Mouse (Mus musculus): ENCODE measurements at regions not wholly inside any gene's neighbourhood (a gene's known extent, or its start where the extent isn't known, plus 50 kb on each side); places are given as distances from the start of the nearest gene placed in this dataset.

- peak; percentile 70 for ATAC-seq
These were observed 56.3 kb upstream of the Mctp2 start for GRCm38 (mm10) chr7:72362690-72363089.

DNA sequence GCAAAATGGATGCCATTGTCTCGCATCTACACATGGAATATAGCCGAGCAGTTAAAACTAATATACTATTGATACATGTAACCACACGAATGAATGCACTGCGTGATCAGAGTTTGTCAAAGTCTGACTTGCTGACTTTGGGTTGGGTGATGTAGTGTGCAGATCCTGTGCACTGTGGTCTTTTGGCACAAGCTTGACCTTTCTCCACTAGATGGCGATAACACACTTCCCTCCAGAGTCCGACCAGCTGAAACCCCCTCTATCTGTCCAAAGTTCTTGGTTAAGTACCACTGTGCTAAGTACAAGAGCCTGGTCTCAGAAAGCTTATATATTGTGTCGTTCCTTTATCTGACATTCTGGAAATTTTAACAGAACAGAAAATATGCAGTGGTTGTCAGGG, 84.9 kb upstream of the Mctp2 start:
- no peak for ATAC-seq

DNA sequence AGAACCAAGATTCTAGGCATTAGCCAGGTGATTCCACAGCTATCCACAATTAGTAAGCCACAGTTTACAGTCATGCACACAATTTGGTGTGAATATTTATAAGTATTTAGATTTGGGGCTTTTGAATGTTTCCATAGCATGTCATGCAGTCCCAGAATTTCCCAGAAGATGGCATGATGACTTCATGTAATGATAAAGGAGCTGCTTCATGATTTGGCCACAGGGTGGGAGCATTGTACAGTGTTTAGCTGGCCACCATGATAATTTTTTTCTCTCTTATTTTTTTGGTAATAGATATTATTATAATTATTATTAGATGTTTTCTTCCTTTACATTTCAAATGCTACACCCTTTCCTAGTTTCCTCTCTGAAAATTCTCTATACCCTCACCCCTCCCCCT, 93.6 kb upstream of the Mctp2 start:
- no peak for ATAC-seq

DNA sequence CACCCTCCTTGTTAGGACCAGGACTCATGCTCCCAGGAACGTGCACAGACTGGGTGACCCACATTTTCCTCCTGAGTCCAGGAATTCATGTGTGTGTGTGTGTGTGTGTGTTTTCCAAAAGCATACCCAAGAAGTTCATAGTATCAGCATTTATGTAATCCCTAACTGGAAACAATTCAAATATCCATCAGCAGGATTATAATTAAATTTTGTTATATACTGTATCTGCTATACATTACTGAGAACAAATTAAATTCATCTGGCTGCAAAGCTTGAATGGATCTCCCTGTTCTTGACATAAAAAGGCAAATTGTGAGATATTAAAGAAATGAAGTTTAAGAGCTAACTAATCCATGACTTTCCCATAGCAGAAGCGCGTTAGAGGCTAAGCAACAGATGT, 99.7 kb upstream of the Mctp2 start:
- ATAC-seq: no peak

DNA sequence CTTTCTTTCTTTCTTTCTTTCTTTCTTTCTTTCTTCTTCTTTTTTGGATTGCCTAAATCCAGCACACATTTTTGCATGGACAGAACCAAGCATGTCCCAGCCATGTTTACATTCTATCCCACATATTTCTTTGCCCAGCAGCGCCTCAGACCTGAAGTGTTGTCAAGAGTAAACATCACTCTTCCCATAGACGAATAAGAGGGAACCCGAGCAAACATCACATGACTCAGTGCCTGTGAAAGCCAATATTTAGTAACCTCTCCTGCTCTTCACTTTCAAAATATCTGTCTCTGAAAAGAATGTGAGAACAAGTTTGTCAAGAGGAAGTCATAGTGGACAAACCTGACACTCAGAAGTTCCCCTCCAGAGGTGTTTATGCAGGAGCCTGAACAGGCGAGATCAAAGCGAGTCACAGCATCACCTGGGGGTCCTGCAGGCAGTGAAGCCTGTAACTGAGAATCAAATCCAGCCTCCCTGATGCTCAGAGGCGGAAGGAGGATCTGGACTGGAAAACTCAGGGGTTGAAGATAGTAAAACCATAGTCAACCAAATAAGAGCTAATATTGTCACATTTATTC, 102.1 kb upstream of the Mctp2 start:
- ATAC-seq: no peak

- ATAC-seq: no peak
These were observed 132.1 kb upstream of the Mctp2 start for GRCm38 (mm10) chr7:72438552-72438951.

DNA sequence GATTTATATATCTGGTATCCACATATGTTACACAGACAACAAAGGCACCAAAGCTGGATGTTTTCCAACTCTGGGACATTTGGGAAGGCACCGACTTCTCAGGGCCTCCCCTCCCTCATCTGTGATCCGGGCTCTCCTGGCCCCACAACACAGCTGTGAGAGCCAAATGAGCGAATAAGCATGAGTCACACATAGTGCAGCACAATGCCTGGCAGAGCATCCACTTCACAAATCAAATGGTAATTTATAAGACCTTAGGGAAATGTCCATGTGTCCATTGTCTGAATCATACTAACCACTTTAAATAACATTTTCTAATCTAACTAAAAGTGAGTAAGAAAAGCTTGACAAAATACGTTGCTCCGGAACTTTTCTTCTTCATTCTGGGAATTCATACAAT, 135.6 kb upstream of the Mctp2 start:
- ATAC-seq: no peak

DNA sequence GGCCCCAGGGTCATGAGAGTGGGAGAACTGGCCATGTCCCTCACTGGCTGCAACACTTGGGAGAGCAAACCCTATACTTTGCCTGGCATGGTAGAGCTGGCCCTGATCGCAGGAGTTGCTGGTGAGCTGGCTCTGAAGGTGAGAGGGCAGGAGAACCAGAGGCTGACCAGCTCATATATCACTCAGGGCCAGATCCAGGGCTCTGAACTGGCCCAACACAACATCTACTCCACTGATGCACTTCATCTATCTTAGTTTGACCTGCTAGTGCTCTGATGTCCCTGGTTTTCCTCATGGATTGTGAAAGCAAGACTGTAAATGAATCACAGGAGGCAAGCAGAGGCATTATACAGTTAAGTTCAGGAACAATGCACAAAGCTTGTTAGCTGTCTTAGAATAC, 137.6 kb upstream of the Mctp2 start:
- no peak for ATAC-seq

DNA sequence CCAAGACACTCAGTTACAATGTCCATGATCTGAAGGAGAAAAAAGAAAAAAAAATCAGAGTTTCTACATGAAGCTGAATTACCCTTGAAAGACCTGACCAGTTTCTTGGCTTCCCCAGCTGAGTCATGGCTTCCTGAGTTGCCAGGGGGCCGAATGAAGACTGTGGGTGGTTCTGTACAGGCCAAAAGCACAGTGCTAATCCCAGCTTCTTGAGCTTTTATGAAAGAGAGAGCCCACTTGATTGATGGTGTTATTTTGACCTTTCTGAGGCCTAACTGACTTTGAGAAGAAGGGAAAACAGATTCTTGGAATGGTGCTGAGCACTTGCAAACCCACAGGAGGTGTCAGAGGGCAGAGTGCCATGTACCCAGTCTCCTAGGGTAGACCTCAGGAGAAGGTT, 138.4 kb upstream of the Mctp2 start:
- ATAC-seq: no peak

DNA sequence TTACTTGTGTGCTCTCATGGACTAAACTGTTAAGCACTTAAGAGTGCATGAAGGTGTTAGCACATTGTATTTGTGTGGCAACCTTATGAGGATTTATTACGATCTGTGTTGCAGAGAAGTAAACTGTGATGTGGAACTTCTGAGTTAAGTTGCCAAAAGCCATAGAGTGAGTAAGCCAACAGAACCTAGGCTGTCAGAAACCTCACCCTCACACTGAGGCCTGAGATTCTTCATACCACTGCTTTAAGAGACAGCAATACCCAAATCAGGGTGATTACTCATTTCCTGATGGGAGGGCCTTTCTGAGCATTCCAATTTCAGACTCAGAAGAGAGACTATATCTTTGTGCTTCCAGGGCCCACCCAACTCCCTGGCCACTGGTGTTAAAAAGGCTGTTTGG, 140.5 kb upstream of the Mctp2 start:
- ATAC-seq: no peak

GRCm38 (mm10) chr7:72462978-72463377, 156.6 kb upstream of the Mctp2 start:
- ATAC-seq: no peak

GRCm38 (mm10) chr7:72464658-72465057, 158.2 kb upstream of the Mctp2 start:
- no peak for ATAC-seq

DNA sequence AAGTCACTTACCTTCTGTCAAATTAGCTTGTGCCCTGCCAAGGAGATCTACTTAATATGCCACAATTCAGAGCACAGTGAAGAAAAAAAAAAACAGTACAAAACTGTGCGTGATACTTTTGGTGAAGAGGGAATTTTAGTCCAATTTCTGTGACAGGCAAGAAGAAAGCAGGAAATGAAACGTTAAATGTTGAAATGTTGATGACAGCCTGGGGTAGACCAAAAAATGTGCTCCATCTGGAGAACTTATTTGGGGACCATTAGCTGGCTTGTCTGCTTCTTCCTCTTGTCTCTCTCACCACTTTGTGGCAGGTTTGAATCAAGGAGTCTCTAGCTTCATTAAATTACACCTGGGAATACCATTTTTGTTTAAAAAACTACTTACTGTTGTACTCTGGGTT, 163.3 kb upstream of the Mctp2 start:
- ATAC-seq: no peak

DNA sequence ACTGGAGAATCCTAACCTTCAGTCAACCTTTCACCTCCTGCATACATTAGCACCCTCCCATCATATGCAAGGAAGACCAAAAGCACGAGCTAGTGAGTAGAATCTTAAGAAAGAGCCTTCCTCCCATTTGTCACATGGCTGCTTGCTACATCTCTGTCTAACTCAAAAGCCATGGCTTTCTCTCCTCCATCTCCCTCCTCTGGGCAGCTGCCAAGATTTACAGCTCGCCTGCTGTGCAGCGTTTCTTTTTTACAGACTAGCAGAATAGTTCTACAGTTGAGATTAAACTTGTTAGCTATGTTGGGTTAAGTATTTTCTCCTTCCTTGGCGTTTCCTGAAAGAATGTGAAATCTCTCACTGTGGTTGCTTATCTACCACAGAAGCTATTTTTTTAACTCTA, 168.3 kb upstream of the Mctp2 start:
- ATAC-seq: no peak

DNA sequence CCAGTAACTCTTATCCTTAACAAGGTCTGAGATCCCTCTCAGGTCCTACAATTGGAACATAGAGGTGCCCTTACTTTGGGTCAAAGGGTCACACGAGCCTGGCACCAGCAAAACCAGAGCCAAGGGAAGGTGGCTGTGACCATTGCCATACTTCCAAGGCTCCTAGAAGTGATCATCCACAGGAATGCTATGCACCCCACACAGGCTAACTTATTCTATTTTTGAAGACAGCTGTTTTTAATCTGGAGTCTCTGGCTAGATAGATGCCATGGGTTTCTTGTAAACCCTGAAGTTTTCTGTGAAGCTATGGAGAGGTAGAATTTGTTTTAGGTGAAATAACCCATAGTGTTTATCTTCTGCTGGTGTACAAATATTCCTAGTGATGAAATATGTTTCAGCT, 172.5 kb upstream of the Mctp2 start:
- ATAC-seq: no peak

DNA sequence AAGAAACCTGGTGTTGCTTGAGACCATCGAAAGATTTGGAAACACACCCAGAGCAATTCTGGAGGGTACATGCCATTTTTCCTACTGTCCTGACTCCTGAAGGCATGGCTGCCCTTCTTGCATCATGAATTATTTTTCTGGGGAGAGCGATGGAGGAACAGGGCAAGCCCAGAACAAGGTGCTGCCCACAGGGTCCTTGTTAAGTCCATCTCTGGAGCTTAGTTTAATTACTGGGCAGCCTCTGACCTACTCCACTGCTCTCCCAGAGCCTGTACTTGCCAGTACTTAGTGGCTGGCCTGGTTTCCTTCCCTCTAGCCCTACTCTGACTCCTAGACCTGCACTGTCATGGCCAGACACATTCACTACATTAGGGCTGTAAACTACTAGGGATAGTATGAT, 174.9 kb upstream of the Mctp2 start:
- ATAC-seq: no peak

DNA sequence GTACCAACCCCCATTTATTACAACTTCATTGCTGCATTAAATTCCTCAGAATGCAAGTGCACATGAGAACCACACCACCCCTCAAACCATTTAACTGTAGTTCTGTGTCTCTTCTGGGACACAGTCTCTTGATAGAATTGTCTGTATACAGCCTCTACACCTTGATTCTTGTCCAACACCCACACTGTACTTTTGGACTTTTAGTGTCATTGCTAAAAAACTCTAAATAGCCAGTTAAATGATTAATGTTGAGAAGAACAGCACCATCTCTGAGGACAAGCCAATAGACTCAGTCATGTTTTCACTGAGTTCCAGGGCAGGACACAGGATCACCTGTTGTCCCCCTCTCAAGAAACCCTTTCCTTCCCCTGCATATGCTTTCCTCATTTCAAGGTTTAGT, 183.8 kb upstream of the Mctp2 start:
- no peak for ATAC-seq

DNA sequence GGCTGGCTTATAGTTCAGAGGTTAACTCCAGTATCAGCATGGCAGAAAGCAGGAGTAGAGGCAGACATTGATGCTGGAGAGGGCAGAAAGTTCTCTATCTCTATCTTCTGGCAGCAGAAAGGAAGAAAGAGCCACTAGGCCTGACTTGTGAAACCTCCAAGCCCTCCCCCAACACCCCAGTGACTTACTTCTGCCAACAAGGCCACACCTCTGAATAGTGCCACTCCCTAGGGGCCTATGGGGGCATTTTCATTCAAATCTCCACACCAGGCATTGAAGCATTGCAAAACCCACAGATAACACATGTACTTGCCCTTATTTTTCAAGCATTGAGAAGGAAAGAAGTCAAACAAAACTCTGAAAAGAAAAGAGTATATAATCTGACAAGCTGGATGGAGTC, 186.9 kb upstream of the Mctp2 start:
- no peak for ATAC-seq

- no peak for ATAC-seq
These were observed 190.7 kb upstream of the Mctp2 start for GRCm38 (mm10) chr7:72496933-72497631.

- ATAC-seq: no peak
These were observed 192.3 kb upstream of the Mctp2 start for GRCm38 (mm10) chr7:72498562-72499230.

DNA sequence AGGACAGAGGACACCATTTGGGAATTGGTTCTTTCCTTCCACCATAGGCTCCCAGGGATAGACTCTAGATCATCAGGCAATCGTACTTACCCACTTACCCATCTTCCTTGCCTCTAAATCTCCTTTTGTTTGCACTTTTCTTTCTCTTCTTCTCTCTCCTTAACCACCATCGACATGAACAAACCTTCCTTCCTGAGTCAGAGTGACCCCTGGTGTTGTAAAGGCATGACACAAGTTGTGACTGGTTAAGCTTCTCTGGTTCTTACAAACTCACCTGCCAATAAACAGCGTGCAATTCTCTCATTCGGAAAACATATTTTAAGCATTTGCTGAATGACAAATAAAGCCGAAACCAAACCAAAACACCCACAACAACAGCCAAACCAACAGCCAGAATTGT, 193.4 kb upstream of the Mctp2 start:
- ATAC-seq: no peak

- ATAC-seq: no peak
These were observed 193.8 kb upstream of the Mctp2 start for GRCm38 (mm10) chr7:72500190-72500589.

GRCm38 (mm10) chr7:72500996-72501395, 194.6 kb upstream of the Mctp2 start:
- no peak for ATAC-seq

GRCm38 (mm10) chr7:72501431-72501830, 195.0 kb upstream of the Mctp2 start:
- ATAC-seq: no peak

- no peak for ATAC-seq
These were observed 197.3 kb upstream of the Mctp2 start for GRCm38 (mm10) chr7:72503756-72504155.

Measured in CD4-positive, CD25-positive, alpha-beta regulatory T cell, adult 4 months (primary cell).